Mouse (Mus musculus) retina, adult 2 months (tissue): ENCODE measurements around the gene Map2k5.

ENCODE experiments used
- DNase-seq: peaks from one replicate; pipeline ENCODE4 v3.0.0-alpha.2; 2012; ENCODE audit warnings: low read depth, low spot score

Gene Map2k5

DNA sequence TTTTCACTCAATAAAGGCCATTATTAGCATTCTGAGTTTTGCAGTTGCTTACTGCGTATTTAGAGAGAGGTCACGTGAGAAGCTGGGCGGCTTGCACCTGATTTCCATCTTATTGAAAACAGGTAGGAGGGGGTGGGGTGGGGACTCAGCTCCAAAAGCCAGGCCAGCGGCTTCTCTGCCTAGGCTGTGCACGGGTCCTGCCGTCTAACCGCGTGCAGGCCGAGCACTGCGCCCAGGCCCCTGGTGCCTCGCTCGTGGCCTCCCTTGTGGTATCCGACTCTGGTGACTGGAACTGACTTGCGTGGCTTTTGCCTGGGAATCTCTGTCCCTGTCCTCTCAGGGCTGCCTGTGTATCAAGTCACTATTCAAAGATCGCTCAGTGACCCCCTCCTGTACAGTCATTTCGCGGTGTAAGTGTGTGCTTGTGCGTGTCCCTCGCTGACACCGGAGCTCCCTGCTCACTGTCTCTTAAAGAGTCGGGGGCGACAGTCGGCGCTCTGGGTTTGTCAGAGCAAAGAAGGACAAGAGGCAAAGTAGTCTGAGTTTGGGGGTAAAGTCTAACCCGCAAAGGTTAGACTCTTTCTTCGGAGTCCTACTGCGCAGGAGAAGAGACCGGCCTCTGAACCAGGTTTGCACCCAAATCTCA lies 245.6 kb downstream of the Map2k5 start:
- DNase-seq: no peak

DNA sequence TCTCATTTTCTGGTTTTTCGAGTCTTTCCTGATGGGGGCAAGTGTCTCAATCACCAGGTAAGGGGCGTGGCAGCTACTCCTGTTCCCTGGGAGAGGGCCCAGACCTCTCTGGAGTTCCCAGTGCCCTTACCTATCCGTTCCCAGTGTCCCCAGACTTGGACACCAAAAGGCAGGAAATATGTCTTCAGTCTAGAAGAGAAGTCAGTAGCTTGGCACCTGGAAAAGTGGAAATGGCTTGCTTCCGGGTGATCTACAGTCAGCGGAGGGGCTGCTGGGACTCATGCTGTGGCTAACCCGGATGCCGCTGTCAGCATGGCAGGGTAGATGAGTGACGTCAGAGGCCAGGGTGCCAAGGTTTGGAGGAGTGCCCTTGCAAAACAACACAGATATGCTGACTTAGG lies 248.1 kb downstream of the Map2k5 start:
- DNase-seq: no peak

DNA sequence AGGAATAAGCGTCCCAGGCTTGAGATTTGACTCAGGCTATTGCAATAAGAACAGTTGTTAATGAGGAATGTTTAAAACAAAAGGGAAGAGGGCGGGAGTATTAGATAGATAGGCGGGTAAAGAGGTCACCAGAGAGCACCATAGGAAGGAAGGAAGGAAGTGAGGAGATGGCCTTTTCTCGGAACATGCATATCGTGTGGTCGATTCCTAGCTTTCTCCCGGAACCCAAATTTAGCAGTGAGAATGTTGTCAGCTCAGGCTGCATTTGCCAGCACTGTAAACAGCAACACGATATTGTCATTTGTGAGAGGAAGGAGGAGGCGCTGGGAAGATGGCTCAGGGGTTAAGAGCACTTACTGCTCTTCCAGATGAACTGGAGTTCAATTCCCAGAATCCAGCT lies 253.2 kb downstream of the Map2k5 start:
- no peak for DNase-seq

DNA sequence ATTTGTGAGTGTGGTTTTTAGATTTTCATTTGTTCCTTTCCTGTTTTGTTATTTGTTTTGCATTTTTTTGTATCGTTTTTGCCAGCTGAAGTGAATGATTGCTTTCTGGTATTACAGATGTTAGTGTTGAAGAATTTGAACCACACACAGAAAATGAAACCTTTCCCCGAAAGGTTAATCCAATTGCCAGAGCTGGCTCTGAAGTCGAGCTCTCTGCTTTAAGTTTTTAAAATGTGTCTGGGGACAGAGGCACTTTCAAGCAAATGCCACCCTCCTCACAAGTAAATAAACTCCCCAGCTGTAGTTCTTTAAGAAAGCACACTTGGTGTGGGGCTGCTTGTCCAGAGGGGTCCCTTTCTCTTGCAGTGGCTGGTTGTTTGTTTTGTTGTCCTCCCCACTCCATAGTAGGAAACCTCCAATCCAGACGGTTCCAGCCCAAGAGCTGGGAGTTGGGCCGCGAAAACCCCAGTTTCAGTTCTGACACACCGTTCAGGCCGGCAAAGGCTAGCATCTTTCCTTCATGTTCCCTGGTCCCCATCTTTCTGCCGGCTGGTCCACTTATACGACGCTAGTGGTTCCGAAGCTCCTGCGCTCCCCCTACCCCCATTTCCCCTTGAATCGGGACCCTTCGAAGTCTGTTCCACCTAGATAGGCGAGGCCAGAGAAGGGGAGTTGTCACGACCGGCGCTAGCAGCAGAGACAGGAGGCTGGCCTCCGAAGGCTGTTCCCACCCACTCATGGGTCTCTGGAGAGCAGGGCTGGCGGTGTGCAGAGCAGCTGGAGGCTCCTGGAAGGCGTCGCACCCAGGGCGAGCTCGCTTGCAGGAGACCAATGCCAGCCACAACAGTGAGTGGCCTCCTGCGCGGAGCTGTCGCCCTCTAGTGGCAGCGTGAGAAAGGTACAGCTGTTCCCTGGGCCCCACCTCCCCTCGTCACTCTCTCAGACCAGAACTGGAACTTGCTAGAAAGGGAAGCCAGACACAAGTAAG lies 254.0 kb downstream of the Map2k5 start:
- peak; percentile 74 for DNase-seq

DNA sequence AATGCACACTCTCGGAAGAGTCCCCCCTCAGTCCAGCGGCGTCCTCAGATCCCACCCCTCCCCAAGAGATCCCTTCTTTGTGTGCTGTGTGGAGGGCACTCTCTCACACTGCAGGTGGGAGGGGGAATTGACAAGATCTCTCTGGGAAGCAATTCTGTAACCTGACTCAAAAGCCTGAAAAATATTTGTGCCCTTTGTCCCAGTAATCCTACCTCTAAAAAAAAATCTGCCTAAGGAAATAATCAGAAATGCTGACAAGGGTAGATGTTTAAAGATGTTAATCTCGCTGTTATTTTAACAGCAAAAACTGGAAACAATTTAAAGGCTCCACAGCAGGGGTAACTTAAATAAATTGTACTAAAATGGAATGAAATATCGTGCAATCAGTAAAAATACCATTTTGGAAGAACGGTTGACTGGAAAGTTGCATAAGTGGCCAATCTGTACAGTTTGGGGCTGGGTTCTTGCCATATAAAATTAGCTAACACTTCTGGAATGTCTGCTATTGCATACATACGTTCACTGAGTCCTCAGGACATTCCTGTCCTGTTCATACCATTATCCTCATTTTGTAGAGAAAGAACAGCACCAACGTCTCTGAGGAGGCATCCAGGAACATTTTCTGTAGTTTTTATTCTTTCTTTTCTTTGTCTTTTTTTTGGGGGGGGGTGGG lies 255.4 kb downstream of the Map2k5 start:
- DNase-seq: no peak

DNA sequence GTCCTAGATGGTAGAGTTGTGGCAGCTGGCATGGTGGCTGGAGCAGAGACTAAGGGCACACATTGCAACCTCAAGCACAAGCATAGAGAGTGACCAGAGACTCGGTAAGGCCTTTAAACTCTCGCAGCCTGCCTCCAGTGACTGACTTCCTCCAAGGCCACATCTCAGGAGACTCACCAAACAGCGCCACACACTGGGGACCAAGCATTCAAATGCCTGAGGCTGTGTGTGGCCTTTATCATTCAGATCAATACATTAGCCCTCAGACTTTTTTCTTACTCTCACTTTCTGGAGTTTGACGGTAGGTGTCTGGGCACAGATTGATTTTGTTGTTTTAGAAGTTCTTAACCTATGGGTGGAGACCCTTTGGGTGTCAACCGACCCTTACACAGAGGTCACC lies 259.3 kb downstream of the Map2k5 start:
- DNase-seq: no peak
